Mouse (Mus musculus): ENCODE results near the gene Mrpl38. TPM values are rescaled to one million over a fixed set of nuclear protein-coding genes. Genes with fewer than 3 reads are reported as not detected.

Gene Mrpl38
- polyA plus RNA-seq, 1 experiment from 2014 or later, result 119 TPM

GRCm38 (mm10) chr11:116106963-116107776 is 31.5 kb downstream of the Mrpl38 start:
- H3K4me1 ChIP-seq (ENCODE audit: insufficient read depth, low read length), result peaks cover 81% of the 10 kb centered on the region

GRCm38 (mm10) chr11:116106154-116106962 is 32.3 kb downstream of the Mrpl38 start:
- Histone ChIP-seq H3K4me1 (ENCODE audit: insufficient read depth, low read length) (peaks cover 89% of the 10 kb centered on the region), H3K27me3 (ENCODE audit: insufficient read depth, low read length) (peaks cover 43% of the 10 kb centered on the region), H3K4me3 (ENCODE audit: low read length) (peak overlapping the region; percentile 19), H3K4me2 (replicated peaks; ENCODE audit: low read depth, low read length) (peak overlapping the region; percentile 71), H3K9ac (replicated peaks; ENCODE audit: low read length) (peak overlapping the region; percentile 48), H3K27ac (ENCODE audit: low read length) (0 out of 2 replicates have a peak overlapping the region, but pooled peaks have one; percentile 38), H3K36me3 (ENCODE audit: insufficient read depth, low read length) (no peaks in the 10 kb centered on the region), H3K9me3 (ENCODE audit: low read length) (no peaks in the 10 kb centered on the region)
- 19% methylated on average over 32 of the region's 32 CpGs for WGBS
- ATAC-seq (ENCODE audit: low FRiP score, low TSS enrichment), result no peak

More at GRCm38 (mm10) chr11:116106963-116107776, 31.5 kb downstream of the Mrpl38 start:
- peaks cover 47% of the 10 kb centered on the region for H3K27me3 ChIP-seq (ENCODE audit: insufficient read depth, low read length)
- no peaks in the 10 kb centered on the region for H3K9me3 ChIP-seq (ENCODE audit: low read length)
- WGBS, result 24% methylated on average over 14 of the region's 14 CpGs
- no peaks in the 10 kb centered on the region for H3K36me3 ChIP-seq (ENCODE audit: insufficient read depth, low read length)
- H3K4me2 ChIP-seq (replicated peaks; ENCODE audit: low read depth, low read length), result peak overlapping the region; percentile 71
- 0 out of 2 replicates have a peak, but pooled peaks have one; percentile 10 for ATAC-seq (ENCODE audit: low FRiP score, low TSS enrichment)
- H3K4me3 ChIP-seq (ENCODE audit: low read length), result peak overlapping the region; percentile 61
- H3K9ac ChIP-seq (replicated peaks; ENCODE audit: low read length), result peak overlapping the region; percentile 59
- H3K27ac ChIP-seq (ENCODE audit: low read length), result peak overlapping the region; percentile 50; the same call in 1 of the 2 replicates

- peaks cover 30% of the 10 kb centered on the region for H3K27me3 ChIP-seq (ENCODE audit: insufficient read depth, low read length)
- H3K27ac ChIP-seq (ENCODE audit: low read length), result 0 out of 2 replicates have a peak overlapping the region, but pooled peaks have one; percentile 18
- no peak for ATAC-seq (ENCODE audit: low FRiP score, low TSS enrichment)
- no peaks in the 10 kb centered on the region for H3K36me3 ChIP-seq (ENCODE audit: insufficient read depth, low read length)
- H3K4me2 ChIP-seq (replicated peaks; ENCODE audit: low read depth, low read length), result no peak overlapping the region
- no peaks in the 10 kb centered on the region for H3K9me3 ChIP-seq (ENCODE audit: low read length)
- no peak overlapping the region for H3K9ac ChIP-seq (replicated peaks; ENCODE audit: low read length)
- H3K4me3 ChIP-seq (ENCODE audit: low read length), result no peak overlapping the region
- peaks cover 94% of the 10 kb centered on the region for H3K4me1 ChIP-seq (ENCODE audit: insufficient read depth, low read length)
- 80% methylated on average over 2 of the region's 2 CpGs for WGBS
These were observed 33.6 kb downstream of the Mrpl38 start for GRCm38 (mm10) chr11:116105065-116105464.

- H3K36me3 ChIP-seq (ENCODE audit: insufficient read depth, low read length), result no peaks in the 10 kb centered on the region
- peak overlapping the region; percentile 8; the same call in 1 of the 2 replicates for H3K4me2 ChIP-seq (replicated peaks; ENCODE audit: low read depth, low read length)
- WGBS, result 31% methylated on average over 14 of the region's 14 CpGs
These were observed 34.5 kb downstream of the Mrpl38 start for GRCm38 (mm10) chr11:116104006-116104646.

GRCm38 (mm10) chr11:116103572-116103971 is 35.1 kb downstream of the Mrpl38 start:
- no peaks in the 10 kb centered on the region for H3K36me3 ChIP-seq (ENCODE audit: insufficient read depth, low read length)
- H3K9ac ChIP-seq (replicated peaks; ENCODE audit: low read length), result no peak overlapping the region
- peaks cover 16% of the 10 kb centered on the region for H3K27me3 ChIP-seq (ENCODE audit: insufficient read depth, low read length)
- H3K4me1 ChIP-seq (ENCODE audit: insufficient read depth, low read length), result peaks cover 93% of the 10 kb centered on the region
- H3K4me2 ChIP-seq (replicated peaks; ENCODE audit: low read depth, low read length), result 0 out of 2 replicates have a peak overlapping the region, but pooled peaks have one; percentile 8
- peak overlapping the region; percentile 89 for H3K27ac ChIP-seq (ENCODE audit: low read length)
- no peak overlapping the region for H3K4me3 ChIP-seq (ENCODE audit: low read length)
- 61% methylated on average over 12 of the region's 12 CpGs for WGBS
- no peak for ATAC-seq (ENCODE audit: low FRiP score, low TSS enrichment)
- no peaks in the 10 kb centered on the region for H3K9me3 ChIP-seq (ENCODE audit: low read length)

More at GRCm38 (mm10) chr11:116104006-116104646, 34.5 kb downstream of the Mrpl38 start:
- H3K9me3 ChIP-seq (ENCODE audit: low read length), result no peaks in the 10 kb centered on the region
- peaks cover 93% of the 10 kb centered on the region for H3K4me1 ChIP-seq (ENCODE audit: insufficient read depth, low read length)
- peak; percentile 76 for ATAC-seq (ENCODE audit: low FRiP score, low TSS enrichment)
- H3K9ac ChIP-seq (replicated peaks; ENCODE audit: low read length), result peak overlapping the region; percentile 39; the same call in 1 of the 2 replicates
- peak overlapping the region; percentile 89 for H3K27ac ChIP-seq (ENCODE audit: low read length)
- no peak overlapping the region for H3K4me3 ChIP-seq (ENCODE audit: low read length)
- H3K27me3 ChIP-seq (ENCODE audit: insufficient read depth, low read length), result peaks cover 21% of the 10 kb centered on the region

GRCm38 (mm10) chr11:116102472-116102871 is 36.2 kb downstream of the Mrpl38 start:
- H3K27ac ChIP-seq (ENCODE audit: low read length), result peak overlapping the region; percentile 99
- no peaks in the 10 kb centered on the region for H3K9me3 ChIP-seq (ENCODE audit: low read length)
- no peak overlapping the region for H3K4me3 ChIP-seq (ENCODE audit: low read length)
- ATAC-seq (ENCODE audit: low FRiP score, low TSS enrichment), result no peak
- WGBS, result 61% methylated on average over 3 of the region's 4 CpGs
- H3K27me3 ChIP-seq (ENCODE audit: insufficient read depth, low read length), result peaks cover 6% of the 10 kb centered on the region
- H3K4me1 ChIP-seq (ENCODE audit: insufficient read depth, low read length), result peaks cover 84% of the 10 kb centered on the region
- H3K36me3 ChIP-seq (ENCODE audit: insufficient read depth, low read length), result no peaks in the 10 kb centered on the region
- H3K9ac ChIP-seq (replicated peaks; ENCODE audit: low read length), result peak overlapping the region; percentile 46
- H3K4me2 ChIP-seq (replicated peaks; ENCODE audit: low read depth, low read length), result 0 out of 2 replicates have a peak overlapping the region, but pooled peaks have one; percentile 40

GRCm38 (mm10) chr11:116101931-116102381 is 36.7 kb downstream of the Mrpl38 start:
- Histone ChIP-seq H3K27ac (ENCODE audit: low read length) (peak overlapping the region; percentile 99), H3K9me3 (ENCODE audit: low read length) (no peaks in the 10 kb centered on the region), H3K4me1 (ENCODE audit: insufficient read depth, low read length) (peaks cover 79% of the 10 kb centered on the region), H3K27me3 (ENCODE audit: insufficient read depth, low read length) (peaks cover under 1% of the 10 kb centered on the region), H3K36me3 (ENCODE audit: insufficient read depth, low read length) (no peaks in the 10 kb centered on the region), H3K4me2 (replicated peaks; ENCODE audit: low read depth, low read length) (peak overlapping the region; percentile 40), H3K4me3 (ENCODE audit: low read length) (no peak overlapping the region), H3K9ac (replicated peaks; ENCODE audit: low read length) (peak overlapping the region; percentile 46)
- WGBS, result 42% methylated on average over 11 of the region's 11 CpGs
- peak; percentile 5; the same call in 1 of the 2 replicates for ATAC-seq (ENCODE audit: low FRiP score, low TSS enrichment)

GRCm38 (mm10) chr11:116100839-116101238 is 37.8 kb downstream of the Mrpl38 start:
- Histone ChIP-seq H3K27ac (ENCODE audit: low read length) (peak overlapping the region; percentile 99), H3K36me3 (ENCODE audit: insufficient read depth, low read length) (no peaks in the 10 kb centered on the region), H3K4me2 (replicated peaks; ENCODE audit: low read depth, low read length) (peak overlapping the region; percentile 40; the same call in 1 of the 2 replicates), H3K9ac (replicated peaks; ENCODE audit: low read length) (peak overlapping the region; percentile 39; the same call in 1 of the 2 replicates), H3K9me3 (ENCODE audit: low read length) (peaks cover 5% of the 10 kb centered on the region; the same call in 1 of the 2 replicates), H3K27me3 (ENCODE audit: insufficient read depth, low read length) (no peaks in the 10 kb centered on the region), H3K4me3 (ENCODE audit: low read length) (no peak overlapping the region), H3K4me1 (ENCODE audit: insufficient read depth, low read length) (peaks cover 68% of the 10 kb centered on the region)
- 68% methylated on average over 7 of the region's 7 CpGs for WGBS
- no peak for ATAC-seq (ENCODE audit: low FRiP score, low TSS enrichment)

- Histone ChIP-seq H3K9ac (replicated peaks; ENCODE audit: low read length) (0 out of 2 replicates have a peak overlapping the region, but pooled peaks have one; percentile 33), H3K9me3 (ENCODE audit: low read length) (peaks cover 5% of the 10 kb centered on the region; the same call in 1 of the 2 replicates), H3K4me3 (ENCODE audit: low read length) (0 out of 2 replicates have a peak overlapping the region, but pooled peaks have one; percentile 5), H3K4me2 (replicated peaks; ENCODE audit: low read depth, low read length) (peak overlapping the region; percentile 40), H3K27me3 (ENCODE audit: insufficient read depth, low read length) (no peaks in the 10 kb centered on the region), H3K27ac (ENCODE audit: low read length) (peak overlapping the region; percentile 99), H3K4me1 (ENCODE audit: insufficient read depth, low read length) (peaks cover 64% of the 10 kb centered on the region), H3K36me3 (ENCODE audit: insufficient read depth, low read length) (no peaks in the 10 kb centered on the region)
- ATAC-seq (ENCODE audit: low FRiP score, low TSS enrichment), result no peak
- WGBS, result 70% methylated on average over 6 of the region's 6 CpGs
These were observed 38.3 kb downstream of the Mrpl38 start for GRCm38 (mm10) chr11:116100385-116100784.
